Mouse (Mus musculus): ENCODE data around the gene Nfib.

DNA sequence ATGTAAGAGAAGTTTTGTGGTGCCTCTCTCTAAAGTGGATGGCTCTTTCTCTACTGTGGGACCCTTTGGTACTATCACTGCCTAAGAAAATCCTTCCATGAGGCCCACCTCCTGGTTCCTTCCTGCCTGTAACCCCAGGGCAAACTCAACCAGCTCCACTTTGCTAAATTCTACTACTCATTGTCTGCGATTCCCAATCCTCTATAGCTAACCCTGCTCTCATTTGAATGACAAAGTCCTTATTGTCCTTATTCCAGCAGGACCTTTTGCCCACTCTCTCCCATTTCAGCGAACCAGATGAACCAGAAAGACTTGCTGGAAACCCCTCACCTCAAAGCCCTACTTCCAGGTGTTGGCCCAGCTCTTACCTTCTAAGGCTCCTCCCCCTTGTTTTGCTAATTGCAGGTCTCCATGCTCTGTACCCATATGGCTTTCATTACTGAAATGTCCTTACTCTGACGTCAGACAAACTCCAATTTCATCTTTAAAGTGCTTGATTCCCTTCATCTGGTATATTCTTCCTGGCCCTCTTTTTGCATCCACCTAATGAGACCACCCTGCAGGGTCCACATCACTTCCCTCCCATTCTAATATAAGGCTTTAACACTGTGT lies 304.0 kb downstream of the Nfib start:
- TF ChIP-seq POLR2AphosphoS5 (IDR thresholded peaks at IDR 0.05; ENCODE audit: insufficient replicate concordance, low read depth, low read length) (no peak), CTCF (IDR thresholded peaks at IDR 0.05; ENCODE audit: low read depth, low read length) (no peak), TAL1 (conservative IDR thresholded peaks at IDR 0.05; ENCODE audit: low read depth, low read length) (no peak)

Measured in G1E (cell line).